Mouse (Mus musculus) E14TG2a.4 (cell line): ENCODE measurements around the gene Ubr4.
A peak's percentile ranks its signal among the peaks of the same experiment; 100 is the strongest.

Source experiments
- H3K27me3 ChIP-seq: 2 replicates; pipeline ENCODE4 v1.6.1; 2014; ENCODE audit warnings: low read length, control low read depth; ENCODE audit not compliant: insufficient read depth
- H3K36me3 ChIP-seq: 2 replicates; pipeline ENCODE4 v1.6.1; 2014; ENCODE audit warnings: low read length, control low read depth; ENCODE audit not compliant: insufficient read depth
- H3K4me1 ChIP-seq: replicated peaks from 2 replicates; pipeline ENCODE4 v1.6.1; 2014; ENCODE audit warnings: low read depth, low read length, control low read depth
- H3K4me3 ChIP-seq: replicated peaks from 2 replicates; pipeline ENCODE4 v1.5.1; 2014; ENCODE audit warnings: mild to moderate bottlenecking, low read length
- H3K9me3 ChIP-seq: 2 replicates; pipeline ENCODE4 v1.6.1; 2014; ENCODE audit warnings: low read length, control low read depth
- CTCF ChIP-seq: conservative IDR thresholded peaks from 2 replicates; pipeline ENCODE4 v1.5.1; 2014; ENCODE audit warnings: low read length
- NANOG ChIP-seq: IDR thresholded peaks from 2 replicates; pipeline ENCODE4 v1.6.1; 2014; ENCODE audit warnings: borderline replicate concordance, low read length, mixed read lengths
- POU5F1 ChIP-seq: IDR thresholded peaks from 2 replicates; pipeline ENCODE4 v1.6.1; 2014; ENCODE audit warnings: low read length, borderline replicate concordance

Gene Ubr4

DNA sequence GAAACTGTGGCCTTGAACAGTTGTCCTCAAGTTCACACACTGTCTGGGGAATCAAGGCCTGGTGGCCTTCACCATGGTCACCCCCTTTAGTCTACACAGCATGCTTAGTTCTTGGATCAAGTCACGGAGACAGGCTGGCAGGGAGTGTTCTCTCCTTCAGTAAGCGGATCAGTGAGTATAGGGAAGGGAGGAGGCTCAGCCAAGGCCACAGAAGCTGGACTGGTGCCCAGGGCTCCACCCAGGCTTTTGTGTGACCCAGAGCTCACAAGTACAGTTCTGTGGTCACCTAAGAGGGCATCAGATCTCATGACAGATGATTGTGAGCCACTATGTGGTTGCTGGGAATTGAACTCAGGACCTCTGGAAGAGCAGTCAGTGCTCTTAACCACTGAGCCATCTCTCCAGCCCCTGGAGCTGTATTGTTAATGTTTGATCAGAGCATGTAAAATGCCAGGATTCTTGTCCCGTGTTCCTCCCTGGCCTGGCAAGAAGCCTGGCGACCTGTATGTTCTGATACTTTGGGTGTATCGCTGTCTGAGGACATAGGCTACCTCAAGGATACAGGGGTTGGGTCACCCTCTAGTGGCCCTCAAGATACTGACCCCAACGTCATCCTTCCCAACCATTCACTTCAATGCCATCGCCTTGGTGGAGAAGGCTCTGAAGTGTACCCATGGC is 10.7 kb upstream of the Ubr4 start:
- no peaks in the 10 kb centered on the region for H3K9me3 ChIP-seq
- H3K36me3 ChIP-seq: peaks cover 4% of the 10 kb centered on the region
- H3K4me3 ChIP-seq: no peak overlapping the region
- H3K27me3 ChIP-seq: peaks cover 40% of the 10 kb centered on the region
- no peak for TF ChIP-seq NANOG
- TF ChIP-seq CTCF: no peak
- no peak for TF ChIP-seq POU5F1
- peaks cover 36% of the 10 kb centered on the region for H3K4me1 ChIP-seq

DNA sequence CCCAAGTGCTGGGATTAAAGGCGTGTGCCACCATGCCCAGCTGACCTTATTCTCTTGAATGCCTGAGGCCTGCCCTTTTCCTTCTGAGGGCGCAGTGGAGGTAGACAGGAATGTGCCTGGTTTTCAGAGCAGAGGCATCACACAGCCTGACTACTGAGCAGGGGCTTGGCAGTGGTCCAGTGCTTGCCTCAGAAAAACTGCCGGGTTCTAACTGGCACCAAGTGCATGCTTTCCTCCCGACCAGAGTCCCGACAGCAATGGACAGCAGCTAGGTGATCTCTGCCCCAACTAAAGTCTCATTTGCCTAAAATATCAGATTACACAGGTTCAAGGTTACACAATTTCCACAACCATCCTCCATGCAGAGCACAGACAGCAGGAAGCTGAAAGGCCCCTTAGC is 8.7 kb upstream of the Ubr4 start:
- H3K27me3 ChIP-seq: peaks cover 30% of the 10 kb centered on the region
- no peaks in the 10 kb centered on the region for H3K9me3 ChIP-seq
- TF ChIP-seq POU5F1: no peak
- no peak for TF ChIP-seq NANOG
- TF ChIP-seq CTCF: no peak
- H3K4me1 ChIP-seq: peaks cover 32% of the 10 kb centered on the region
- no peak overlapping the region for H3K4me3 ChIP-seq
- peaks cover 25% of the 10 kb centered on the region for H3K36me3 ChIP-seq

DNA sequence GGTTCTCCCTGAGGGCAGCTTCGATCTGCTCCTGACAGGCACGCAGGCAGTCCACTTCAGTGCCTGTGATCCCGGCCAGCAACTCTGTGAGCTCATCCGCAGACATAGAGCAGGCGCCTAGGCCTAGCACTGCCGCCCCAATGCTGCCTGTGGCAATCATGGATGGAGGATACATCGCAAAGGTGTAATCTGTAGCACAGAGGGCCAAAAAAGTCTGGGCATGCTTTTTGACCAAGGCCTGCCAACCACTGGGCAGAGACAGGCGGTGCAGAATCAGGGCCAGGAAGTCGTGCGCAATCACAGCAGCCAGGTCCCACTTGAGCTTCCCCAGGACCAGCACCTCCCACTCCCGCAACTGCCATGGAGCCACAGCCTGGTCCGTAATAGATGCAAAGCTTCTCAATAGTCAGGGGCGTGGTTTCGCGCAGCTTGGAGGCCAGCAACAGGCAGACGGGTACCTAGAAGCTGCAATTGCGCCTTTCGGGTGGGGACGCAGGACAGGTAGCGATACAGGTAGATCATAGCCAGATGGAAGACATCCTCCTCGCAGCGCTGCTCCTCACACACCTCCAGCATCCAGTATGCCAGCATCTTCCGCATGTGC is 6.9 kb upstream of the Ubr4 start:
- TF ChIP-seq NANOG (no peak), CTCF (no peak), POU5F1 (no peak)
- Histone ChIP-seq H3K27me3 (peaks cover 23% of the 10 kb centered on the region), H3K4me1 (peaks cover 49% of the 10 kb centered on the region), H3K36me3 (peaks cover 43% of the 10 kb centered on the region), H3K4me3 (peak overlapping the region; percentile 71), H3K9me3 (no peaks in the 10 kb centered on the region)

DNA sequence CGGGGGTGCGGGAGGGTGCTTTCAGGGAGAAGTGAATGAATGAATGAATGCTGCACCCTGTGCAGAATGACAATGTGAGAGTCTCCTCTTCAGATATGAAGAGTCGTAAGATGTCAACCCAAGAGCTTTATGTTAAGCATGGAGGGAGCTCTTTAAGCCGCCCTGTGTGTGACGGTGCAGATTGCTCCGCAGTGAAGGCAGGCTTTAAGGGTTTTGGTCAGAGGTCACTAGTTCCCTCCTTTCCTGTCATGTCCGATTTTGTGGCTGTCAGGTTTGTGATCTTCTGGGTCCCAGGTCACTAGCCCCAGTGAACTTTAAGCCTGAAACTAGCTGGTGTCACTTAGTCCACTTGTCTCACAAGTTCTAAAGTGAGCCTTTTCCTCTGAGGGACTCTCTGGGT is 423 bp downstream of the Ubr4 start:
- TF ChIP-seq POU5F1 (no peak), CTCF (no peak), NANOG (no peak)
- no peaks in the 10 kb centered on the region for H3K9me3 ChIP-seq
- H3K4me3 ChIP-seq: peak overlapping the region; percentile 94
- no peaks in the 10 kb centered on the region for H3K27me3 ChIP-seq
- peaks cover 65% of the 10 kb centered on the region for H3K4me1 ChIP-seq
- peaks cover 74% of the 10 kb centered on the region for H3K36me3 ChIP-seq

DNA sequence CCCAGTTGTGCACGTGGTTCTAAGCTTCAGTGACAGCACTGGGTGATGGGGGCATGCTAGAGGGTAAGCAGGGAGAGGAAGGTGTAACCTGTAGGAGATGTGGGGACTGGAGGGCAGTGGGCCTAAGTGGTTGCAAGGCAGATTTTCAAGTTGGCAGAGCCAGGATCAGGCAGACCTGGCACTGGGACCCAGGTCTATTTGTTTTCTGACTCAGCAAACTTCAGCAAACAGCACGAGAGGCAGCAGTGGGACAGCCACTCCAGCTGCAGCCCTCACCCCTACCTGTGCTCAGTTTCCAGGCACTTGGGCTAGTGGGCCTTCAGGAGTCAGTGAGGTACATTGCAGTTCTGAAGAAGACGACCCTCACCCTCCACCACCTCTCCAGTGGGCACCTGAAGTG is 4.8 kb downstream of the Ubr4 start:
- peaks cover 27% of the 10 kb centered on the region for H3K4me1 ChIP-seq
- TF ChIP-seq POU5F1 (no peak), NANOG (no peak), CTCF (no peak)
- H3K9me3 ChIP-seq: no peaks in the 10 kb centered on the region
- no peak overlapping the region for H3K4me3 ChIP-seq
- peaks cover 85% of the 10 kb centered on the region for H3K36me3 ChIP-seq
- H3K27me3 ChIP-seq: no peaks in the 10 kb centered on the region

DNA sequence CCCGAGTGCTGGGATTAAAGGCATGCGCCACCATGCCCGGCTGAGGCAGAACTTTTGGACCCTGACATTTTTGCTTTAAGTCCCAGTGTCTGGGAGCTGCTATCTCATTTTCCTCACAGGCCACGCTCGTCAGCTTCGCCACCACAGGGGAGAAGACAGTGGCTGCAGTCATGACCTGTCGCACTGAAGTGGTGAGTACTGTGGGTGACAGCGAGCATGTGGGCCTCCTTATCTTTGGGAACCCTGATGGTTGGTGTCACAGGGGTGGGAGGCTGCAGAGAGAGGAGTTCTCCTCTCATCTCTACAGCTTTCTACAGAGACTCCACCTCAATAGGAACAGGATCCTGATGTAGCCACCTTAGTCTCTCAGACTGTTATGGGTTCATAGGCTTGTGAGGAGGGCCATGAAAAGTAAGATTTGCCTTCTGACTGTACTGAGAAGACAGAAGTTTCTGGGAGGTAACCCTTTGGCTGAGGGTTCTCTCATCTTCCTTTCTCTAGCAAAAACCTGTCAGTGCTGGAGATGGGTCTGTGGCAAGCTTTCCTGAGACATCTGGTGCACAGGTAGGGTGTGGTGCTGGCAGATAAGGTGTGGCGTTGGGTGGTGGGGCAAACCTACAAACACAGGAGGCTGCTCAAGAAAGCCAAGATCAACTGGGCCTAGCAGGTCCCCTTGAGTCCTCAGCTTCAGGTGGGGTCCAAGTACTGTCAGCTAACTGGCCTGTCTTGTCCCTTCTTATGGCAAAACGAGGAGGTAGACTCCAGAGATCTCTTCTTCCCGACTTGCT is 8.5 kb downstream of the Ubr4 start:
- no peak for TF ChIP-seq NANOG
- Histone ChIP-seq H3K9me3 (no peaks in the 10 kb centered on the region), H3K4me1 (no peaks in the 10 kb centered on the region), H3K27me3 (no peaks in the 10 kb centered on the region), H3K4me3 (no peak overlapping the region), H3K36me3 (peaks cover 100% of the 10 kb centered on the region)

DNA sequence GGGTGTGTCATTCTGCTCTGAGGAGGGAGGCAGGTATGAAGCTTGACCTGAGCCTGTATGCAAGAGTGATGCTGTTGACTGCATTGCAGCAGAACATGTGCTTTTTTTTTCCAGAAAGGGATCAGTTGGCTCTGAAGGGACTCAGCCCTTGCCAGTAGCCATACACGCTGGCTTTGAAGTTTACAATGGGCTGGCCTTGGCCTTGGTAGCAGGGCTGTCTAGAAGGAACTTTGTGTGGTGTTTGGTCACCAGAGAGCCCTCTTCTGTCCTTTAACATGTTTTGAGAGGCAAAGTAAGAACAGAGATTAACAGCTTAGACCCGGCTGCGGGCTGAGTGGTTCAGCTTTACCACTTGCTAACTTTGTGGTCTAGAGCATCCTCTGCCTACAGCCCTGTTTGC is 14.9 kb downstream of the Ubr4 start:
- H3K36me3 ChIP-seq: peaks cover 98% of the 10 kb centered on the region
- TF ChIP-seq POU5F1 (no peak), CTCF (no peak), NANOG (no peak)
- no peak overlapping the region for H3K4me3 ChIP-seq
- H3K9me3 ChIP-seq: no peaks in the 10 kb centered on the region
- no peaks in the 10 kb centered on the region for H3K27me3 ChIP-seq
- H3K4me1 ChIP-seq: 0 out of 2 replicates have a peak, but pooled peaks cover 5% of the 10 kb centered on the region

DNA sequence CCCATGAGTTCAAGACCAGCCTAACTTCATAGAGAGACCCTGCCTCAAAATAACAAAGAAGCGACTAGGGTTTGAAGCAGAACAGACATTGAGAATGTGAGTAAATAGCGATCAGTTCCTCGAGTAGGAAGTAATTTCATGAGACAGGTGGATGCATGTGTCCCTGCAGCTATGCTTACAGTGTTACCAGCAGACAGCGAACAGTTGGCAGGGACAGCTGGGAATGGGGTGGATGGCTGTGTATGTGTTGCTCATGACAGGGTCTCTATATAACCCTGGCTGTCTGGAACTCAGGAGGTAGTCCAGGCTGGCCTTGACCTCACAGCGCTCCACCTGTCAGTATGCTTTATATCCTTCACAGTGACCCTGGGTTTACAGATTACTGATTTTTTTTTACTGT is 15.6 kb downstream of the Ubr4 start:
- TF ChIP-seq POU5F1 (no peak), CTCF (no peak), NANOG (no peak)
- Histone ChIP-seq H3K36me3 (peaks cover 98% of the 10 kb centered on the region), H3K27me3 (no peaks in the 10 kb centered on the region), H3K4me3 (no peak overlapping the region), H3K4me1 (peaks cover 11% of the 10 kb centered on the region; the same call in 1 of the 2 replicates), H3K9me3 (no peaks in the 10 kb centered on the region)

DNA sequence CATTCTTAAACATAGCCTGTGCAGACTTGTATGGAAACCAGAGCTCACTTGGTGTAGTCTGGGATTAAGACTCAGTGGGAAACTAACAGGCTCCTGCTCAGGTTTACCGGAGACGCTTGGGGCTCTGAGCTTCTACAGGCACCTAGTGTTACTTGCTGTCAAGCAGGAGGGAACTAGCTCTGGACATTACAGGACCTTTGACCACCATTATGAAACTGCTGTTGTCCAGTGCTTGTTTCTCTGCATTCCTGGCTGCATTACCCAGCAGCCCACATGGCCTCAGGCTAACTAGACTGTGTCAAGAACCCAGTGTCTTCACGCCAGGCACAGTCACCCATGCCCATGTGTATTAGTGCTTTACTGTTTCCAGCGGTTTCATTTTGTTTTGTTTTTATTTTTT is 20.7 kb downstream of the Ubr4 start:
- Histone ChIP-seq H3K4me3 (no peak overlapping the region), H3K36me3 (peaks cover 97% of the 10 kb centered on the region), H3K27me3 (no peaks in the 10 kb centered on the region), H3K9me3 (no peaks in the 10 kb centered on the region), H3K4me1 (peaks cover 28% of the 10 kb centered on the region)
- no peak for TF ChIP-seq NANOG
- TF ChIP-seq POU5F1: no peak
- TF ChIP-seq CTCF: no peak; the same call in 1 of the 2 replicates
